Mouse (Mus musculus) right cerebral cortex, postnatal 4 days (tissue): ENCODE measurements around the gene Rhbdd3.

Experiments
- DNase-seq: peaks from one replicate; pipeline ENCODE4 v3.0.0-alpha.2; 2022

Gene Rhbdd3

DNA sequence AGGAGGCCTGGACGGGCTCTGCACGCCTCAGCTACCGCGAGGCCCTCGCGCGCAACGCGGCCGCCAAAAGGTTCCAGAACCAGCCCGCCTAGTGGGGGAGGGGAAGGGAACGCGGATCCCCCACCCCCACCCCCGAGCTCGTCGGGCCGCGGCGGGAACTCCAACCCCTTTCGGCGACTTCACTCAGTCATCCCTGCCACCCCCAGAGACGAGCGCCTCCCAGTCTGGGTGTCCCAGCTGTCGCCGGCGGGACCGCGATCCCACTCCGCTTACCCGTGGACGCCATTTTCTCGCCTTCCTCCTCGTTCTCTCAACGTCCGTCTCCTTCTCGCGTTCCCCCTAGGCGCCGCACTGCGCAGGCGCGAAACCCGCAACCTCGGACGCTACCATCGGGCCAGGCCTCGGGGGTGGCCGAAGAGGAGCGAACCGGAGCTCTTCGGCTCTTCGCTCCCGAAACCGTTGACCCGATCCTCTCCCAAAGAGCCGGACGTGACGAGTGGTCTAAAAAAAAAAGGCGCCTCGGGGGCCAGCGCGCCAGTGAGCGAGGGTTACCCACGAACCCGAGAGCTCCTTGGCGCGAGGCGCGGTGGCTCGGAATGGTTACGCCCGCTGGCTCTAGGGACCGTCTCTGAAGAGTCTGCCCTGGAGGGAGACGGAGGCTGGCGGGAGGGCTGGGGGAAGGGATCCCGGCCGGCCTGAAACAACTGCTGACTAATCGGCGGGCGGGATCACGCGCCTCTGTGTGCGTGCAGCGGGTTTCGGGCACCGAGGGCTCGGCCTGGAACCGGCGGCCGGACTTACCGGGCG, at the start of gene Rhbdd3, which contains the start of gene Ewsr1:
Rhbdd3 (plus strand) TSS at position 191 of the 807 bp plus-strand sequence.
Ewsr1 (minus strand) TSS at position 531 of the 807 bp plus-strand sequence.
- peak; percentile 98 for DNase-seq

DNA sequence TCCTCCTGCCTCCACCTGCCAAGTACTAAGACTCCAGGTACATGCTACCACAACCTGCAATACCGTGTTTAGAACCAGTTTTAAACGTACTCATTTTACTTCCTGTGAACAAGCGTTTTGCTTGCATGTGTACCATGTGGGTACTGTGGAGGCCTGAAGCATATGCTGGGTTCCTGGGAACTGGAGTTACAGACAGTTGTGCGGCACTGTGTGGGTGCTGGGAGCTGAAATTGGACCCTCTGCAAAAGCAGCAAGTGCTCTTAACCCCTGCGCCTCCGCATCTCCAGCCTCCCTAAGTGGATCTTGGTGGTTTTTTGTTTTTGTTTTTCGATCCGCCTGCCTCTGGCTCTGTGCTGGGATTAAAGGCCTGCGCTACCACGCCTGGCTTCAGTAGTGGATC, 47.1 kb upstream of the Rhbdd3 start:
- no peak for DNase-seq

DNA sequence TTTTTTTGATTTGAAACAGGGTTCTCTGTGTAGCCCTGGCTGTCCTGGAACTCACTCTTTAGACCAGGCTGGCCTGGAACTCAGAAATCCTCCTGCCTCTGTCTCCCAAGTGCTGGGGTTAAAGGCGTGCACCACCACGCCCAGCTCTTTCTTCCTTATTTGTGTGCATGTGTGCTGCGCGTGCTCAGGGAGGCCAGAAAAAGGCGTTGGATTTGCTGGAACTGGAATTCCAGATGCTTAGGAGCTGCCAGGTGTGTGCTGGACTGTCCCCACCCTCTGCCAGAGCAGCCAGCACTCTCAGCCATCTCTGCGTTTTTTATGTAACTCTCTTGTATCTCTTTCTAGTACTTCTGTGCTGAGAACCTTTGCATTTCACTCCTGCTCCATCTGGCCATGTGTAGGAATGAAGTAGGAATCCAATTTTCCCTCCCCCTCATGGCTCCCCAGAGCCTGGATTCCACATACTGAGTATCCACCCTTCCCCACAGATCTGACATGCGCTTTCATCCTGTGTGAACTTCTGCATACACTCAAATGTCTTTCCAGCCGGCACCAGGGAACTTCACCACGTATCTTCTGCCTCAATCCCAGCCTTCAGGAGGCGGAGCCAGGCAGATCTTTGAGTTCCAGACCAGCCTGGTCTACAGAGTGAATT, 46.4 kb upstream of the Rhbdd3 start:
- DNase-seq, result no peak

DNA sequence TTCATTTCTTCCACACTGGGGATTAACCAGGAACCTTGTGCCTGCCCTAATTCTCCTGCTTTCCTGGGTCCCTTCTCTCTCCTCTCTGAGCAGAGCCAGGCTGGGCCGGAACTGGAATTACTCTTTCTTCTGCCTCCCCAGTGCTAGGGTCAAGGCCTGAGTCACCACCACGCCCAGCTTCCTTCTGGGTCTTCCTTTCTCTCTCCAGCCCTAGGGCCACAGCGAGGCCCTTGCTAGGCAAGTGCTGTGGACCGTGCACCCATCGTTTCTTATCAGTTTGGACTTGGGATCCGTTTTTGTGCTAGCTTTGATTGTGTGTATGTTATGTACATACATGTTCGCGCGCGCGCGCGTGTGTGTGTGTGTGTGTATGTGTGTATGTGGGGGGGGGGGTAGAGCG, 44.6 kb upstream of the Rhbdd3 start:
- DNase-seq, result no peak

DNA sequence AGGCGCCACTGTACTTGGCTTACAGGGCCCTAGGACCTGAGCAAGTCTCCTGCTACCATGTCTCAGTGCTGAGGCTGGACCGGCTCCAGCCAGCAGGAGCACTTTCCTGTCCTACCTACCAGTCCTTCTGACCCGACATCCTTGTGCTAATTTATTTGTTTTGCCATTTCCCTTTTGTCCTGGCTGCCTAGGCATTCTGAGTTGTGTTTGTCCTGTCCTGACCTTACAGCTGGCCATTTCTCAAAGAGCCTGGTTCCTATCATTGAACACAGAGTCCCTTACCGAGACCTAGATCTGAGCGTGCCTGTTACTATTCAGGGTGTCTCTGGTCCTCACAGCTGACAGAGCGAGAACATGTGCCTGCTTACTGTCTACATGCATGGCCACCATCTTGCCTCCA, 43.9 kb upstream of the Rhbdd3 start:
- DNase-seq, result no peak

DNA sequence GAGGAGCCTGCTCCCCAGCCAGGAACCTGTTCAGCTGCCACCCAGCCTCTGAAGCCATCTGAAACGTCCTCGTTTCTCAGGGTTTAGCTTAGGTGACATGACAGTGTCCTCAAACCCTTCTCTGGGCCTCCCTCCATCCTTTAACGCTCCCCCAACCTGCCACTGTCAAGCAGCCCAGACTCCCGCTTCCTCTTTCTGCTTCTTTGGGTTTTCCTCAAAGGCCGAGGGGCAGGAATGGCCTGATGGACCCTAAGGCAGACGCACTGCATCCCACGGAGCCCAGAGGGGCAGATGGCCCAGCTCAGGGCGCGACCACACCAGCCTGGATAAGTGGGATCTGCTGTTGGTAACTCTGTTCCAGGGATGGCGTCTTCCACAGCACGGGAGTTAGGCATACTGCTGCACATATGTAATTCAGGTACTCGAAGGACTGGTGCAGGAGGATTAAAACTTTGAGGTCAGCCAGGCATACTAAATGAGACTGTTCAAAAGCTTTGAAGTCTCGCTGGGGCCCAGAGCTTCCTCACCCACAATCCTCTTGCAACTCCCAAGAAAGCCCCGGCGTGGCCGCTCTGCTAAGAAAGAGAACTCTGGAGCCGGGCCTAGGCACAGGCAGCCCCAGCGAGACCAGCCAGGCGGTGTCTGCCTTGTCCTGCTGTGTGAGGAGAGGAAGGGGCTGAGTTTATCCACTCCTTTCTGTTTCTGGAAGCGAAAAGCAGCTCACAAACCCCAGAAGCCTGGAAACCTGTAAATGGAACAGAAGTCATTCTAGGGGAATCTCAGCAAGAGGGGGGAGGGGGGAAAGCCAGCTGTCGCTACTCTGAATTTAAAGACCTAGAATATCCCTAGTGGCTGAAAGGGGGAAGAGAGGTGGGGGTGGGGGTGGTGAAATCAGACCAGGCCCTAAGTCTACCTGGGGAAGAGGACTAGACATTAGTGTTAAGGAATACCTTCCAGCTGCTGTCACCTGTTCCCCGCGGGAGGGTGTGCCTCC, 42.5 kb upstream of the Rhbdd3 start:
- peak; percentile 33 for DNase-seq

GRCm38 (mm10) chr11:5057064-5057463, 41.7 kb upstream of the Rhbdd3 start:
- DNase-seq, result no peak

DNA sequence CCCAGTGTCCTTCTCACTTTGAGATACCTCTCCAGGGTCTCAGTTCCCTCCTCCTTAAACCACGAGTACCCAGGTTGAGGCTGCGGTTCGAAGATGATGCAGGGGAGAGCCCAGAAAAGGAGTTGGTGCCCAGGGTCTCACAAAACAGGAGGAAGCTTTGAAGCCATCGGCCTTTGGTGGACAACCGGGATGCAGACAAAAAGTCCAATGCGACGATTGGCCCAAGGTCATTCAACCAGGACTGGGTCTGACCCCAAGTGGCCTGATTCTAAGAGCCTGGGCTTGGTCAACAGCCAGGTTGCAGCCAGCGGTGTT, 41.2 kb upstream of the Rhbdd3 start:
- no peak for DNase-seq

GRCm38 (mm10) chr11:5057856-5058641, 40.7 kb upstream of the Rhbdd3 start, which contains the start of gene Rasl10a:
Gene Rasl10a, plus strand, starts transcription at chr11:5058128.
- peak; percentile 46 for DNase-seq

DNA sequence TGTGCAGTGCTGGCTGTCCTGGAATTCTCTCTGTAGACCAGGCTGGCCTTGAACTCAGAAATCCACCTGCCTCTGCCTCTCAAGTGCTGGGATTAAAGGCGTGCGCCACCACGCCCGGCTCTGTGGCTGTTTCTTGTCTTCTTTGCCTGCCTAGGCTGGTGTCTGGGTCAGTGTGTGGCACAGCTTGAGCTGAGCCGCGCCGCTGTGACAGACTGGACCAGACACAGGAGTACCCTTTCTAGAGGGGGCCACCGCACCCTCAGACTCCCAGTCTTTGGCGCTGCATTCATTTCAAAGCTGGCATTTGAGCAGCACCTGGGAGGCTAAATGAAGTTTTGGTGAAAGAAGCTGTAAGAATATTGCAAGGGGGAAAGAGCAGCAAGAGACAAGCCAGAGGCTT, 39.9 kb upstream of the Rhbdd3 start:
- no peak for DNase-seq

DNA sequence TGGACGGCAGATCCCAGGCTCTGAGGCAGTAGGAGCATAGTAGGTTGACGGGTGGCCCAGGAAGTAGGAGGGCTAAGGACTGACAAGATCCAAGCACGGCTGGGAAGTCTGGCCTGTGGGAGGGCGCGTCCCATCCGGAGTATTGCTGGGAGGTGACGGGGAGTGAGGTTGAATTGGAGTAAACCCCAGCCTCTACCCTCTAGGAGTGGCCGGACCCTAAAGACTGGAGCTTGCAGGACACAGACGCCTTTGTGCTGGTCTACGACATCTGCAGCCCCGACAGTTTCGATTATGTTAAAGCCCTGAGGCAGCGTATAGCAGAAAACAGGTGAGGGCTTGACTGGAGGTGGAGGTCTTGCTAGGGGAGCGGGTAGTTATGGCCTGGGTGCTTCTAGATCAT, 39.5 kb upstream of the Rhbdd3 start:
- DNase-seq, result no peak

DNA sequence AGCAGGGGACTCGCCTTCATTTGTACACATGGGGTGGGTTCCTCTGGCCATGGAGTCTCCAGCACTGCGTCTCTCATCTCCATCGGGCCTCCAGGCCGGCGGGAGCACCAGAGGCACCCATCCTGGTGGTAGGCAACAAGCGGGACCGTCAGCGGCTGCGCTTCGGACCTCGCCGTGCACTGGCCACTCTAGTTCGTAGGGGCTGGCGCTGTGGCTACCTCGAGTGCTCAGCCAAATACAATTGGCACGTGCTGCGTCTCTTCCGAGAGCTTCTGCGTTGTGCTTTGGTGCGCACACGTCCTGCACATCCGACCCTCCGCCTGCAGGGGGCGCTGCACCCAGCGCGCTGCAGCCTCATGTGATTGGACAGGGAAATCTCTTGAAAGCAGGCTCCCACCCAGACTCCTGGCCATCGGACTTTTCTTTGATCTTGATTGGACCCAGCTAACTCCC, 39.0 kb upstream of the Rhbdd3 start:
- DNase-seq, result peak; percentile 62

DNA sequence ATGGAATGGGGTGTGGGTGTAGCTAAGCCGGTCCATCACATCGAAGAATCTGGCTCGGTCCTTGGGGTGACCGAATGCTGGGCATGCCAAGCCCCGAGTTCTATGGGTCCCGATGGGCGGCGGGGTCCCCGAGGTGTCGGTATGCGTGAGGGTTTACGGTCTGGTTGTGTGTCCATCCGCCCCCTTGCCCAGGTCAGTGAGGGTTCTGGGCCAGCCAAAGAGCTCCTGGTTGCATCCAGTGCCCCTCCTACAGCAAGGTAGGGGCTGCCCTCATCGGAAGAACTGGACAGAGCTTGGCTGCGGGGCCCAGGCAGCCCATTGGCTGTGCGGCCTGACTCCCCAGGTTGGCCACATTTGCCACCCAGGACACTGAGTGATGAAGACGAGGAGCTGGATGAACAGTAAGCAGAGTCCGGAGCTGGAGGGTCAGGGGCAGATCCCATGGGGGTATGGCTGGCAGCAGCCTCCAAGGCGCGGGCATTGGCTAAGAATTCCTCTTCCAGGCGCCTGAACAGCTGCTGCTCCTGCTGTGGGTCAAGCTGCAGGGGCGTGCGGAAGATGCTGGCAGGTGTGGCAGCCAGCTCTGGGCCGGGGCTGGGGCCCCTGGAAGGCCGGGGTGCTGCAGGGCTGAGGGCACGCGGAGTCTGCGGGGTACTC, 37.8 kb upstream of the Rhbdd3 start:
- DNase-seq, result no peak

DNA sequence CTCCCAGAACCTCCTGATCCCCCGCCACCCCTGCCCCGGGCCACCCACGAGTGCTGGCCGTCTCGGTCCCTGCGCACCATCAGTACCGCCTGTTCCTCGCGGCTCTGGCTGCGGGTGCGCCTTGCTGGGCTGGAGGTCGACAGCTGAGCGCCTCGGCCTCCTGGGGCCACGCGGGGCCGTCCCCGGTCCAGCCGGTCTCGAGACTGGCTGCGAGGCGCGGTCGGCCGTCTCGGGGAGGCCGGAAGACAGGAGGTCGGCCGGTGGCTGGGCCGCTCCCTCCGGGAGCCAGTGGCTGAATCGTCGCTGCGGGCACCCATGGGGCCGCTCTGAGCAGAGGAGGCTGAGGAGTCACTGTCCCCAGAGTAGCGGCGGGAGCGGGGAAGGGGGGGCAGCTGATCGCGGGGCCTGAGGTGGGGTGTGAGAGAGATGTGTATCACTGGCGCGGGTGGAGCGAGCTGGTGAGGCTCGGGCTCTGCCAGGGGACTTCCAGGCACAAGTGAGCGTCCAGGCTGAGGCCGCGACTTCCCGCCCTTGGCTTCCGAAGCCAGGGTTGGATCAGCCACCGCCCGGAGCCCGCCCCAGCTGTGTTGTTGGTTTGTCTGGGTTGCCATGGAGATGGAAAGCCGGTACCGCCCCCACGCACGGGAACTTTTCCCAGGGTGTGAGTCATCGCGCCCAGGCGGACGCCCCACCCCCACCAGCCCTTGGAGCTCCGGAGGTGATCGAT, 37.1 kb upstream of the Rhbdd3 start:
- DNase-seq, result peak; percentile 84

DNA sequence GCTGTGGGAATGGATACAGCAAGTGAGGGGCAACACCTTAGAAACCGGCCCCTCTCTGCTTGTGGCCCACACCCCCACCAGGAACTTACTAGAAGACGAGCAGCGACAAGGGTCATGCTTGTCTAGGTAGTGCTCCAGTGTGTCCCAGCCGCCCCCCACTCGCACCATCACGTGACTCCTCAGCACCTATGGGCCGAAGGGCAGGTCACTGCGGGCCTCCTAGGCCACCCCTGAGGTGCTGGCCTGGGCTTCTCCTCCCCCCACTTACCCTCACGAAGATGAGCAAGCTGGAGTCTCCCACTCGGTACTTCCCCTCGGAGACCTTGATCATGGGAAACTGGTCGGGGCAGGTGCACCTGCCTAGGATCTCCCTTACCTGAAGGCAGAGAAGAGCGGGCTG, 36.4 kb upstream of the Rhbdd3 start:
- DNase-seq, result no peak

DNA sequence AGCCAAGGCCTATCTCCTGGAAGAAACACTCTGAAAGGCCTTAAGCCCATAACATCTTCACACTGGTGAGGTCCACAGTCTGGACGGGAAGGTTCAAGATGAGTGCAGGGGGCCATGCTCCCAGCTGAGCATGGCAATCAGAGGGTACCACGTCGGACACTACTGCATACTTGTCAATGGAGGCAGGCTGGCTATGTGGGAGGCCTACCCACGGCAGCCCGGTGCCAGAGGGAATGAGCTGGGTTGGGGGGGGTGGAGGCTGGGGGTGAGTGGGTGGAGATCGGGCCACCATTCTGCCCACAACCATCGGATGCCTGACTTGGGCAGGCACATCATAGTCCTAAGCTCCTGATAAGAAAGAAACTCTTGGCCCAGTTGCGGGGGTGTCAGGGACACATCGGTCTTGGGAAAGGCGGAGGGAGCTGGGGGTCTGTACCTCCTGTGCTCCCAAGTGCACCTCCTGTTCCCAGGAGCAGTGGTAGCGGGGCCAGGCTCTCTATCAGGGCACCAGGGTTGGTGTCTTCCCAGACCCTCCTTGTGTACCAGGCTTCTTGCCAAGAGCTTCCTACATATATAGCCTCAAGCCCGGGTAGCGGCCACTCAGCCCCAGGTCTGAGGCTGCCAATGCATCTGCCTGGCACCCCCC, 35.7 kb upstream of the Rhbdd3 start:
- no peak for DNase-seq

DNA sequence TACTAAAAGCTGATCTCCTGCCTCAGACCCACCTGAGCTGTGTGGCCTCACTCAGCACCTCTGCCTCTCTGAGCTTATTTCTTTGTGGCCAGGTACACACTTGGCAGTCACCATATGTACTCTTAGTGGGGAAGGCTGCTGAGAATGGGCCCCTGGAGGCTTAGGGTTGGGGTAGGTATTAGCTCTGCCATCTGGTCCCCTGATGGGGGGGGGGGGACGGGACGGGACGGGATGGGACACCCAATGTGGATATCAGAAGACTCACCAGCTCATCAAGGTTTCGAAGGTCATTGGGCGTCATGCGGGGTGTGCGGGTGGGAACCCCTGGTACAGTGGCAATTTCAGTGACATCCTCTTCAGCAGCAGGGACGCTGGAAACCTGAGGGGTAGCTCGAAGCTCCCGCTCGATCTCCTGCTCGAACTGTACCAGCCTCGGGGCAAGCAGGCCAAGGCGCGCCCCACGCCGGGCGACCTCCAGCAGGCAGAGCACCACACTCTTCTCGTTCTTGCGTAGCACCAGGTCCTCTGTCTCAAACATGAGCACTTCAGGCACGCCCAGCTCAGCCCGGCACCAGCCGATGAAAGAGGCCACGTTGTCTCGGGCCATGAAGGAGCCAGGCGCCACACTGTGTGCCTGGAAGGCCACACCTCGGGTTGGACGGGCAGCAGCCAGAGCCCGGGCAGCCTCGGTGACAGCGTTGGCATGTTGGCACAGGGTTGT, 35.0 kb upstream of the Rhbdd3 start:
- no peak for DNase-seq

DNA sequence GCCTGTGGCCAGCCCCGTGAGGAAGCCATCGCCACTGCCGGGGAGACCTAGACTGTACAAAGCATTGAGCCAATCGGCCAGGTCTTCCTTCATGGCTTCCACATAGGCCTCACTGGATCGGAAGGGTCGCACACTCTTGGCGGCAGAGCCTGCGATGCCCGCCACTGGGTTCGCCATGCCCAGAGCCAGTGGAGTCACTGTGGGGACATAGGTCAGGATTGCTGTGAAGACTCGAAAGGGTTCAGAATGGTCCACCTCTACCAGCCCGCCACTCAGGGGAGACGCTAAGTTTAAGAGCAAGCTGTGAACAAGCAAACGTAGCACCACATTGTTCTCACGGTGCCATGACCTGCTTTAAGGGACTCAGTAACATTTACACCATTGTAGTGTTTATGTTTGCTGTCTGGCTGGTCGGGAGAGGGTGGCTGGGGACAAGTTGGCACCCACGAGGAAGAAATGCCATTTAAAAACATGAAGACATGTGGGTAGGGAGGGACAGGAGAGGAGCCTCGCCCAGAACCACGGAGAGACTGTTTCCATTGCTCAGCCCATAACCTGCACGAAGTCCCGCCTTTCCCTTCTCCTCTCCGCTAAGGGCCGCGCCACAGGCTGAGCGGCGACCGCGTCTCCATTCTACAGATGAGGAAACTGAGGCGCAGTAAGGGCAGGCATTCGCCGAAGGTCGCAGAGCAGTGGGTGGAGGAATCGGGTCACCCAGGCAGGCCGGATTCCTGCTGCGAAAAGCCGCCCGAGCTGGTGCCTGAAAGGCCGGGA, 34.3 kb upstream of the Rhbdd3 start:
- no peak for DNase-seq
